15 mouse cellular contexts compared by ENCODE assay signal in the genomic region with DNA sequence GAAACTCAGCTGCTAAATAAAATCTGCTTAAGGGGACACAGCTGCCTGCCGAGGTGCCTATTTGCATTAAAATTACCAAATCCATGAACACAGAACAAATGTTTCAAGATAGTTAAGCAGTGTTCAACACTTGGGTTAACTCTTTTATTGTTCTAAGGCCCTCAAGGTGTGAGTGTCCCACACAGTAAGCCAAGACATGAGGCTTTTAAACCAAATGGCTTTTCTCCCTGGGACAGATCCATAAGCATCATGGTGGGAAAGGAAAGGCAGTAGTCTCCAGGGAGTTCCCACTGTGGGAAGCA.
"Had no signal": no experiment of that assay in that cellular context is flagged by ENCODE, and none has a peak within 500 bp of the region (broad histone marks: within the 10 kb centered on the region; RNA-seq: fewer than 3 reads in every experiment).

No protein-coding gene starts in this region.

- H3K27me3 ChIP-seq: limb, embryonic 12.5 days; liver, embryonic 13.5 days; lung, embryonic 15.5 days; megakaryocyte, embryonic 14.5 days; neural tube, embryonic 12.5 days had no signal

- H3K4me2 ChIP-seq: limb, embryonic 12.5 days; liver, embryonic 13.5 days; lung, embryonic 15.5 days; neural tube, embryonic 12.5 days had no signal

- H3K4me3 ChIP-seq: limb, embryonic 12.5 days; liver, embryonic 13.5 days; lung, embryonic 15.5 days; megakaryocyte, embryonic 14.5 days; neural tube, embryonic 12.5 days had no signal

- H3K9ac ChIP-seq: limb, embryonic 12.5 days; liver, embryonic 13.5 days; liver, postnatal 0 days; lung, embryonic 15.5 days; neural tube, embryonic 12.5 days had no signal

- ATAC-seq: liver, postnatal 0 days had no signal

- H3K36me3 ChIP-seq: limb, embryonic 12.5 days; liver, embryonic 13.5 days; lung, embryonic 15.5 days; neural tube, embryonic 12.5 days had no signal

- H3K9me3 ChIP-seq: limb, embryonic 12.5 days; liver, embryonic 13.5 days; lung, embryonic 15.5 days; neural tube, embryonic 12.5 days had no signal

- DNase-seq: kidney, adult 2 months; kidney, postnatal 25 days; liver; liver, embryonic 13.5 days; liver, postnatal 0 days; lung, postnatal 14 days; right cerebral cortex, postnatal 4 days; spleen, adult 18-20 months; thymus, adult 18-20 months; thymus, postnatal 14 days had no signal

- H3K4me1 ChIP-seq: liver, embryonic 13.5 days; lung, embryonic 15.5 days; megakaryocyte, embryonic 14.5 days; neural tube, embryonic 12.5 days had no signal

- H3K27ac ChIP-seq: limb, embryonic 12.5 days; liver, embryonic 13.5 days; lung, embryonic 15.5 days; macrophage; neural tube, embryonic 12.5 days had no signal
